ENCODE assay signal across 7 mouse cellular contexts in the genomic region with DNA sequence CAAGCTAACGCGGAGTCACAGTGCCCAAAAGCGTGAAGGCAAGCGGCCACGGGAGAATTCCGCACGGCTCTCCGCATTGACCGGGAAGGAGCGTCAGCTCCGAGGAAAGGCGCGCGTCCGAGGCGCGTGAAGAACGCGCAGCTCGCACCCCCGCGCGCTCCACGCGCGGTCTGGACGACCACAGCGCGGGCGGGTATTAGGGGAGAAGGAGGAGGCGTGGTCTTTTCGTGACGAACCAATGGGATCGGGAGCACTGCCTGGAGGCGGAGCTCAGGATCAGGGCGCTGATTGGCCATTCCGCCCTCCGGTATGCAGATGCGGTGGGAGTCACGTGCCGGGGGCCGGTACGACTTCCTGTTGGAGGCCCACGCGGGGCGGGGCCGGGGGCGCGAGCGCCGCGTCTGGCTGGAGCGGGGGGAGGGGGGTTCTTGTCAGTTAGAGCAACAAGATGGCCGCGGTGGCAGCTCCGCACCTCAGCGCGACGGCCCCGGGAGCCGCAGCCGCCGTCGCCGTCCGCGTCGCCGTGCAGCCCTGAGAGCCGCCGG. TPM values are rescaled to one million over a fixed set of nuclear protein-coding genes. Genes with fewer than 3 reads are reported as not detected.
DNase-seq lines count a peak whose midpoint lies in the region; ATAC-seq lines count a peak whose summit lies in the region.

No protein-coding gene starts in this region.

- peak overlapping the region; percentile 97 for H3K4me3 ChIP-seq in embryonic facial prominence, embryonic 11.5 days (ENCODE audit: low read depth, low read length)
- peak overlapping the region; percentile 97 for H3K4me3 ChIP-seq in limb, embryonic 10.5 days
- peak overlapping the region; percentile 94 for H3K4me3 ChIP-seq in midbrain, embryonic 13.5 days (replicated peaks)

- H3K36me3 ChIP-seq in embryonic facial prominence, embryonic 11.5 days (replicated peaks; ENCODE audit: control insufficient read depth, insufficient read depth, low read depth, low read length): no peaks in the 10 kb centered on the region
- H3K36me3 ChIP-seq in limb, embryonic 10.5 days: no peaks in the 10 kb centered on the region
- no peaks in the 10 kb centered on the region for H3K36me3 ChIP-seq in midbrain, embryonic 13.5 days

- under 1% methylated on average over 66 of the region's 71 CpGs for WGBS in embryonic facial prominence, embryonic 11.5 days
- WGBS in limb, embryonic 10.5 days: 1% methylated on average over 71 of the region's 71 CpGs
- under 1% methylated on average over 70 of the region's 71 CpGs for WGBS in midbrain, embryonic 13.5 days

- peak; percentile 100 for DNase-seq in adrenal gland, postnatal 14 days
- peak; percentile 100 for DNase-seq in embryonic facial prominence, embryonic 11.5 days (ENCODE audit: low spot score)
- DNase-seq in kidney, adult 11 months: peak; percentile 100
- DNase-seq in limb, embryonic 10.5 days (ENCODE audit: low spot score): peak; percentile 99
- DNase-seq in spleen, adult 12 weeks (ENCODE audit: low spot score): peak; percentile 94

- H3K27me3 ChIP-seq in embryonic facial prominence, embryonic 11.5 days (ENCODE audit: control insufficient read depth, insufficient read depth, low read length): no peaks in the 10 kb centered on the region; the same call in 1 of the 2 replicates
- H3K27me3 ChIP-seq in limb, embryonic 10.5 days (ENCODE audit: low read depth, poor library complexity, severe bottlenecking): peaks cover 30% of the 10 kb centered on the region
- peaks cover 16% of the 10 kb centered on the region; the same call in 1 of the 2 replicates for H3K27me3 ChIP-seq in midbrain, embryonic 13.5 days

- H3K9me3 ChIP-seq in embryonic facial prominence, embryonic 11.5 days (replicated peaks; ENCODE audit: control insufficient read depth, low read length): no peaks in the 10 kb centered on the region
- no peaks in the 10 kb centered on the region for H3K9me3 ChIP-seq in limb, embryonic 10.5 days (replicated peaks)
- H3K9me3 ChIP-seq in midbrain, embryonic 13.5 days: no peaks in the 10 kb centered on the region

- peak overlapping the region; percentile 94 for H3K27ac ChIP-seq in embryonic facial prominence, embryonic 11.5 days (replicated peaks; ENCODE audit: low read depth, low read length)
- H3K27ac ChIP-seq in limb, embryonic 10.5 days: peak overlapping the region; percentile 99
- peak overlapping the region; percentile 99 for H3K27ac ChIP-seq in midbrain, embryonic 13.5 days

- H3K9ac ChIP-seq in embryonic facial prominence, embryonic 11.5 days (replicated peaks; ENCODE audit: low read length): peak overlapping the region; percentile 97
- peak overlapping the region; percentile 100 for H3K9ac ChIP-seq in midbrain, embryonic 13.5 days (replicated peaks)

- peak overlapping the region; percentile 93 for H3K4me2 ChIP-seq in embryonic facial prominence, embryonic 11.5 days (ENCODE audit: low read depth, low read length)
- peak overlapping the region; percentile 87 for H3K4me2 ChIP-seq in midbrain, embryonic 13.5 days (replicated peaks)

- no peaks in the 10 kb centered on the region; the same call in 1 of the 2 replicates for H3K4me1 ChIP-seq in embryonic facial prominence, embryonic 11.5 days (ENCODE audit: control insufficient read depth, insufficient read depth, low read length)
- peaks cover 29% of the 10 kb centered on the region for H3K4me1 ChIP-seq in limb, embryonic 10.5 days
- H3K4me1 ChIP-seq in midbrain, embryonic 13.5 days (replicated peaks): peaks cover 48% of the 10 kb centered on the region

- peak; percentile 94 for ATAC-seq in embryonic facial prominence, embryonic 11.5 days (replicated peaks; ENCODE audit: insufficient number of reproducible peaks, low FRiP score, low TSS enrichment, low read depth)
- ATAC-seq in granulocyte monocyte progenitor cell, adult 5-6 weeks (replicated peaks; ENCODE audit: poor library complexity, severe bottlenecking): peak; percentile 92
- ATAC-seq in midbrain, embryonic 13.5 days: peak; percentile 93

RNA-seq across cellular contexts. Expression of gene Tnrc6c, which starts 0.4 kb away (rescaled TPM):
- total RNA-seq in adrenal gland, postnatal 14 days (2021): 22.7 and 29.5 TPM in 2 replicates
- 15.4 and 16.7 TPM in 2 replicates for polyA plus RNA-seq in embryonic facial prominence, embryonic 11.5 days (2014; fragmentation: Nextera tagmentation; extraction: Ambion mirVana)
- 21.9 and 24.4 TPM in 2 replicates for total RNA-seq in granulocyte monocyte progenitor cell, adult 5-6 weeks (2014; fragmentation: Nextera tagmentation)
- total RNA-seq in granulocyte monocyte progenitor cell, adult 5-6 weeks (2017): 22.7 and 23.5 TPM in 2 replicates
- 11.4 and 14.1 TPM in 2 replicates for polyA plus RNA-seq in limb, embryonic 10.5 days (2016; fragmentation: Nextera tagmentation; extraction: Ambion mirVana)
- 30.3 and 31.7 TPM in 2 replicates for polyA plus RNA-seq in midbrain, embryonic 13.5 days (2015; fragmentation: Nextera tagmentation; extraction: Ambion mirVana)

Comparison
In these comparisons a context has a peak if more than half of its experiments do, and no peak if none do; other contexts are left out.
1. Peak in every context shown above with its lines: DNase-seq, ATAC-seq, H3K4me3 ChIP-seq and H3K27ac ChIP-seq.